Mouse (Mus musculus) brain, embryonic 14.5 days (tissue): ENCODE results near the gene Taf8. TPM values are rescaled to one million over a fixed set of nuclear protein-coding genes. Genes with fewer than 3 reads are reported as not detected.
"Not testable (repeated sequence)": the region's sequence is repeated elsewhere in the genome, so short reads cannot be mapped to it uniquely, and the experiment has no call there.

ENCODE experiments used
- DNase-seq: peaks from one replicate; pipeline ENCODE4 v3.0.0-alpha.2; 2011; ENCODE audit warnings: low read depth
- CTCF ChIP-seq: fragments of 200-500 bp; IDR thresholded peaks from 2 replicates; pipeline ENCODE4 v1.5.1; 2012; ENCODE audit warnings: inconsistent platforms, mild to moderate bottlenecking, moderate library complexity, borderline replicate concordance; ENCODE audit not compliant: insufficient read depth, insufficient read length; ENCODE audit errors: extremely low read depth
- POLR2A ChIP-seq: fragments of 200-500 bp; IDR thresholded peaks from 2 replicates; pipeline ENCODE4 v1.6.1; 2012; ENCODE audit warnings: mild to moderate bottlenecking, inconsistent platforms, borderline replicate concordance; ENCODE audit not compliant: poor library complexity, insufficient read depth, insufficient read length, severe bottlenecking; ENCODE audit errors: extremely low read depth
- polyA plus RNA-seq: library from polyadenylated mRNA; depleted of rRNA; stranded (reverse); fragments of >200 nt; gene quantifications from 2 replicates; pipeline ENCODE4 v1.2.3, GENCODE M21; 2012

Taf8 gene
- polyA plus RNA-seq, 1 experiment: 34.2 TPM

- no peak for DNase-seq
- TF ChIP-seq CTCF (no peak), POLR2A (no peak)
Measured at GRCm38 (mm10) chr17:47504228-47504627, 2.1 kb upstream of the Taf8 start.

GRCm38 (mm10) chr17:47503689-47504088, 1.6 kb upstream of the Taf8 start:
- DNase-seq: no peak
- TF ChIP-seq POLR2A (no peak), CTCF (no peak)

- not testable (repeated sequence) for DNase-seq
Measured at GRCm38 (mm10) chr17:47502707-47503045, 584 bp upstream of the Taf8 start.

- DNase-seq: no peak
- TF ChIP-seq CTCF (no peak), POLR2A (no peak)
Measured at GRCm38 (mm10) chr17:47501531-47501930, 561 bp downstream of the Taf8 start.

- TF ChIP-seq CTCF (no peak), POLR2A (no peak)
- no peak for DNase-seq
Measured at GRCm38 (mm10) chr17:47494132-47494531, 8.0 kb downstream of the Taf8 start.

GRCm38 (mm10) chr17:47493653-47494052, 8.4 kb downstream of the Taf8 start:
- DNase-seq: no peak
- TF ChIP-seq CTCF (no peak), POLR2A (no peak)

- no peak for DNase-seq
- TF ChIP-seq POLR2A (no peak), CTCF (no peak)
Measured at GRCm38 (mm10) chr17:47492731-47493130, 9.4 kb downstream of the Taf8 start.

GRCm38 (mm10) chr17:47490791-47491190, 11.3 kb downstream of the Taf8 start:
- DNase-seq: no peak
- no peak for TF ChIP-seq POLR2A
- TF ChIP-seq CTCF: peak; percentile 37; the same call in 1 of the 2 replicates

GRCm38 (mm10) chr17:47485791-47486190, 16.3 kb downstream of the Taf8 start:
- no peak for TF ChIP-seq CTCF
- no peak for TF ChIP-seq POLR2A
- DNase-seq: peak; percentile 56

- TF ChIP-seq POLR2A: no peak
- no peak for TF ChIP-seq CTCF
- no peak for DNase-seq
Measured at GRCm38 (mm10) chr17:47484993-47485392, 17.1 kb downstream of the Taf8 start.

- DNase-seq: peak; percentile 45
- TF ChIP-seq POLR2A (no peak), CTCF (no peak)
Measured at GRCm38 (mm10) chr17:47484241-47484921, 17.7 kb downstream of the Taf8 start.

GRCm38 (mm10) chr17:47482401-47482800, 19.7 kb downstream of the Taf8 start:
- peak; percentile 62 for DNase-seq
- TF ChIP-seq CTCF: peak; percentile 70
- no peak for TF ChIP-seq POLR2A

- no peak for TF ChIP-seq CTCF
- TF ChIP-seq POLR2A: no peak
- no peak for DNase-seq
Measured at GRCm38 (mm10) chr17:47479887-47480286, 22.2 kb downstream of the Taf8 start.

- TF ChIP-seq POLR2A (no peak), CTCF (peak; percentile 40; the same call in 1 of the 2 replicates)
- no peak for DNase-seq
Measured at GRCm38 (mm10) chr17:47475714-47476113, 26.4 kb downstream of the Taf8 start.
